Mouse (Mus musculus) forebrain, embryonic 15.5 days (tissue): ENCODE data around the gene Vopp1. TPM values are rescaled to one million over a fixed set of nuclear protein-coding genes. Genes with fewer than 3 reads are reported as not detected.
"Not testable (repeated sequence)": the region's sequence is repeated elsewhere in the genome, so short reads cannot be mapped to it uniquely, and the experiment has no call there.

ENCODE experiments used
- ATAC-seq: fragments of 200-750 bp; cut with Nextera tagmentation; replicated peaks from 2 replicates; pipeline ENCODE4 v1.8.0; 2017; ENCODE audit warnings: mild to moderate bottlenecking, moderate TSS enrichment, moderate library complexity
- H3K27ac ChIP-seq: fragments of 300-500 bp; sonication (generic); replicated peaks from 2 replicates; pipeline ENCODE4 v1.5.1; 2015; ENCODE audit warnings: mild to moderate bottlenecking, inconsistent platforms
- H3K27me3 ChIP-seq: fragments of 300-500 bp; sonication (generic); 2 replicates; pipeline ENCODE4 v1.6.1; 2015; ENCODE audit warnings: inconsistent platforms
- H3K36me3 ChIP-seq: fragments of 300-500 bp; sonication (generic); 2 replicates; pipeline ENCODE4 v1.6.1; 2015; ENCODE audit warnings: mild to moderate bottlenecking, inconsistent platforms
- H3K4me1 ChIP-seq: fragments of 300-500 bp; sonication (generic); 2 replicates; pipeline ENCODE4 v1.6.1; 2015; ENCODE audit warnings: inconsistent platforms
- H3K4me2 ChIP-seq: fragments of 300-500 bp; sonication (generic); replicated peaks from 2 replicates; pipeline ENCODE4 v1.6.1; 2015; ENCODE audit warnings: mild to moderate bottlenecking, inconsistent platforms
- H3K4me3 ChIP-seq: fragments of 300-500 bp; sonication (generic); 2 replicates; pipeline ENCODE4 v1.5.1; 2015; ENCODE audit warnings: mild to moderate bottlenecking, inconsistent platforms
- H3K9ac ChIP-seq: fragments of 300-500 bp; sonication (generic); replicated peaks from 2 replicates; pipeline ENCODE4 v1.6.1; 2015; ENCODE audit warnings: mild to moderate bottlenecking, inconsistent platforms
- H3K9me3 ChIP-seq: fragments of 300-500 bp; sonication (generic); 2 replicates; pipeline ENCODE4 v1.6.1; 2016; ENCODE audit warnings: inconsistent platforms
- WGBS: fragments of 180-500 bp; shearing (Covaris S2); methylation state at CpG from one replicate; pipeline ENCODE4 v1.1.7; 2015; ENCODE audit warnings: mixed read lengths; 5-methylcytosine and 5-hydroxymethylcytosine counted together
- polyA plus RNA-seq: library from polyadenylated mRNA; unstranded; fragments of >200 nt; fragmentation: Nextera tagmentation; extraction: Ambion mirVana; gene quantifications from 2 replicates; pipeline ENCODE4 v1.2.1, GENCODE M21; 2015

Gene Vopp1
- polyA plus RNA-seq, 1 experiment from 2014 or later, result 182 TPM

DNA sequence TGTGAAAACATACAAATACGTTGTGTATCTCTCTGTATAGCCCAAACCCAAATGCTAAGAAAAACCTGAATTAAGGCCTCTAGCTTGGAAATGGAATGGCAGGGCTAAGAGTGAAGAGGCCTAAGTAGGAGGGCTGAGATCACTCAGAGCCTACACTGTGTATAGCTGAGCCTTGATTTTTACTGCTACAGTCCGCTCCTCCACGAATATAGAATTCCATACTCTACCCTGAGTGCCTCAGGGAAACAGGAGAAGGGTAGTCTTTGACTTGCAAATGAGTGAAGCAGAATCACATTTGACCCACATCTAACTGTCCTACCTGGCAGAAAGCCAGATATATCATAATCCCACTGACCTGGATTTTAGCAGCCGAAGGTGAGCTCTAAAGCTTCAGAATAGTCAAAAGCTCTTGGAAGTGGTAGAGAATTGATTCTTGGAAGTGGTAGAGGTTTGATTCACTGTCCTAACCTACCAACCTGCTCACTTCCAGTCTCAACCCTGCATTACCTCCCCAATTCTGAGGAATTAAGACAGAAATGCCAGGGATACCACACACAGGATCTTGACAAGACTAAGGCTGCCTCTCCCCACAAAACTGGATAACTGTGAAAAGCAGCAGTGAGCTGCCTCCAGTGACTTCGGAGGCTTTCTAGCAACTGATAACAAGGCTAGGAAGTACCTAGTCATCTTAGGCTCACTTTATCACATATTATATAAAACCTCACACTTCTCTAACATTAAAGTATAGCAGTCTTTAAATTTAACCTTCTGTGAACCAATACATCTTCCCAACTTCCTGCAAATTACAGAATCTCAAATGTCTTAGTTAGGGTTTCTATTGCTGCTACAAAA lies 19.5 kb downstream of the Vopp1 start:
- Histone ChIP-seq H3K4me3 (no peak overlapping the region), H3K27ac (no peak overlapping the region), H3K36me3 (peaks cover 4% of the 10 kb centered on the region; the same call in 1 of the 2 replicates), H3K4me2 (no peak overlapping the region), H3K9me3 (no peaks in the 10 kb centered on the region), H3K9ac (no peak overlapping the region), H3K4me1 (no peaks in the 10 kb centered on the region), H3K27me3 (no peaks in the 10 kb centered on the region)
- no peak for ATAC-seq
- 91% methylated on average over 5 of the region's 5 CpGs for WGBS

DNA sequence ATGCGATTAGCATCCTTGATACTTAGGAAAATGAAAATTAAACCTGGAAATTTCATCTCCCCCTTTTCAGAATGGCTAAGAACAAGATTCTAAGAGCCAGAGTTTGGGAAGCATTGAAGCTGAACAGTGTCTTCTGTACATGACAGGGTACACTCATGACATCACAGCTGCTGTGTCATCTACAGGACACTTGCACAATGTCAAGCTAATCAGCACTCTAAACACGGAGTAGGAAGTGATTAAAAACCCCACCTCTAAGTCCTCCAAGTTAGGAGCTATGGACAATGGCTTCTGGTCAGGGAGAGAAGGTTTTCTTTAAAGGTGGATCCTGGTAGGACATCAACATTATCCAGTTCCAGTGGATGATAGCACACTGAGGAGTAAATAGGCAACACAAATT lies 21.8 kb downstream of the Vopp1 start:
- 85% methylated on average over 2 of the region's 2 CpGs for WGBS
- H3K9ac ChIP-seq, result no peak overlapping the region
- no peak for ATAC-seq

GRCm38 (mm10) chr6:57798986-57799385 lies 26.0 kb downstream of the Vopp1 start:
- H3K4me3 ChIP-seq, result no peak overlapping the region
- no peaks in the 10 kb centered on the region for H3K27me3 ChIP-seq
- 91% methylated on average over 1 of the region's 1 CpGs for WGBS
- no peaks in the 10 kb centered on the region for H3K36me3 ChIP-seq
- H3K4me1 ChIP-seq, result no peaks in the 10 kb centered on the region
- no peaks in the 10 kb centered on the region for H3K9me3 ChIP-seq
- no peak overlapping the region for H3K9ac ChIP-seq
- H3K4me2 ChIP-seq, result no peak overlapping the region
- H3K27ac ChIP-seq, result no peak overlapping the region
- ATAC-seq, result no peak

More for the DNA sequence above, 21.8 kb downstream of the Vopp1 start:
- Histone ChIP-seq H3K4me2 (no peak overlapping the region), H3K27me3 (no peaks in the 10 kb centered on the region), H3K36me3 (no peaks in the 10 kb centered on the region), H3K4me1 (no peaks in the 10 kb centered on the region), H3K4me3 (no peak overlapping the region), H3K9me3 (no peaks in the 10 kb centered on the region), H3K27ac (no peak overlapping the region)

GRCm38 (mm10) chr6:57796853-57797423 lies 28.0 kb downstream of the Vopp1 start:
- Histone ChIP-seq H3K4me3 (no peak overlapping the region), H3K36me3 (no peaks in the 10 kb centered on the region), H3K4me1 (no peaks in the 10 kb centered on the region), H3K27me3 (no peaks in the 10 kb centered on the region), H3K4me2 (no peak overlapping the region), H3K9ac (no peak overlapping the region), H3K9me3 (no peaks in the 10 kb centered on the region), H3K27ac (no peak overlapping the region)
- ATAC-seq, result no peak
- WGBS, result 93% methylated on average over 3 of the region's 3 CpGs

GRCm38 (mm10) chr6:57795835-57796234 lies 29.1 kb downstream of the Vopp1 start:
- no peak overlapping the region for H3K9ac ChIP-seq
- H3K4me1 ChIP-seq, result no peaks in the 10 kb centered on the region
- H3K27me3 ChIP-seq, result no peaks in the 10 kb centered on the region
- no peak overlapping the region for H3K4me3 ChIP-seq
- no peak overlapping the region for H3K4me2 ChIP-seq
- 71% methylated on average over 3 of the region's 3 CpGs for WGBS
- H3K36me3 ChIP-seq, result no peaks in the 10 kb centered on the region
- H3K27ac ChIP-seq, result no peak overlapping the region
- no peak; the same call in 1 of the 2 replicates for ATAC-seq
- H3K9me3 ChIP-seq, result no peaks in the 10 kb centered on the region

- 82% methylated on average over 9 of the region's 9 CpGs for WGBS
- not testable (repeated sequence) for H3K27me3 ChIP-seq, H3K4me2 ChIP-seq
Measured at GRCm38 (mm10) chr6:57792821-57793220, 32.1 kb downstream of the Vopp1 start.

DNA sequence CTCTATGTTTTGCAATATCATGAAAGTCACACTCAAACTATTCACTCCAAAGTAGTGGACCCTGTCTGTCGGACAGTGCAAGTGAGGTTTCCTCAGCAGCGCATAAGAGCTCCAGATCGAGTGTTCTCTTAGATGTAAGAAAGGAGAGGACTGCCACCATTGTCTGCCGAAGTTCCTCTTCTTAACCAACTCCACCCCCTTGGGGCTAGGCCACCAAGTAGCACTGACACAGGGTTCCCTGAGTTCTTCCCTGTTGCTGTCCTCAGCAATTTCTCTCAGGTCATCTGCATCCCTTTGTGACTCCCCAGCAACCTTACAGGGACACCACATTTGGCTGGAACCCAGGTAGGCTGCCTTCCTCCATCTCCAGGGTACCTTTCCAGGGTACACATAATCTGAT lies 34.4 kb downstream of the Vopp1 start:
- no peak overlapping the region for H3K27ac ChIP-seq
- H3K9ac ChIP-seq, result no peak overlapping the region
- WGBS, result 83% methylated on average over 4 of the region's 4 CpGs
- no peaks in the 10 kb centered on the region for H3K4me1 ChIP-seq
- no peak overlapping the region for H3K4me3 ChIP-seq
- no peak overlapping the region for H3K4me2 ChIP-seq
- H3K36me3 ChIP-seq, result peaks cover 14% of the 10 kb centered on the region; the same call in 1 of the 2 replicates
- no peaks in the 10 kb centered on the region for H3K9me3 ChIP-seq
- no peaks in the 10 kb centered on the region for H3K27me3 ChIP-seq
- 0 out of 2 replicates have a peak, but pooled peaks have one; percentile 16 for ATAC-seq

More at GRCm38 (mm10) chr6:57792821-57793220, 32.1 kb downstream of the Vopp1 start:
- not testable (repeated sequence) for H3K9ac ChIP-seq, H3K36me3 ChIP-seq, H3K9me3 ChIP-seq, H3K4me3 ChIP-seq, ATAC-seq, H3K4me1 ChIP-seq, H3K27ac ChIP-seq

DNA sequence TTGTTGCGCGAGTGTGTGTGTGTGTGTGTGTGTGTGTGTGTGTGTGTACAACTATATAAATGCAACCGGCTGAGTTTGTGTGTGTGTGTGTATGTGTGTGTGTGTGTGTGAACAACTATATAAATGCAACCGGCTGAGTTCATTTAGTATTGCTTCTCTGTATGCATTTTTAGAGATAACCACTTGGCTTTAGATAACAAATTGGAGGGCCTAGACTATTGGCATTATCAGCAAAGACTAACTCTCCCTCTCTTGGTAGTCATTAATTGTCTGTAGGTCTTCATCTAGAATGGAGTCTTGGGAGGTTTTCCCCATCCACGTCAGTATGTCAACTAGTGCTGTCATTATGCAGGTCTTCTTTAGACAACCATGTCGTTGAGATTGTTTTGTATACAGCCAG lies 37.6 kb downstream of the Vopp1 start:
- H3K4me2 ChIP-seq, result no peak overlapping the region
- 96% methylated on average over 6 of the region's 6 CpGs for WGBS
- H3K27me3 ChIP-seq, result no peaks in the 10 kb centered on the region
- H3K9me3 ChIP-seq, result no peaks in the 10 kb centered on the region
- H3K36me3 ChIP-seq, result peaks cover 14% of the 10 kb centered on the region; the same call in 1 of the 2 replicates
- no peak overlapping the region for H3K9ac ChIP-seq
- ATAC-seq, result no peak
- no peak overlapping the region for H3K27ac ChIP-seq
- H3K4me1 ChIP-seq, result no peaks in the 10 kb centered on the region
- H3K4me3 ChIP-seq, result no peak overlapping the region

GRCm38 (mm10) chr6:57784251-57784650 lies 40.7 kb downstream of the Vopp1 start:
- WGBS, result 95% methylated on average over 1 of the region's 1 CpGs
- no peak overlapping the region for H3K27ac ChIP-seq
- no peaks in the 10 kb centered on the region for H3K27me3 ChIP-seq
- no peaks in the 10 kb centered on the region for H3K9me3 ChIP-seq
- no peaks in the 10 kb centered on the region; the same call in 1 of the 2 replicates for H3K4me1 ChIP-seq
- peaks cover 10% of the 10 kb centered on the region; the same call in 1 of the 2 replicates for H3K36me3 ChIP-seq
- no peak overlapping the region for H3K9ac ChIP-seq
- no peak overlapping the region for H3K4me2 ChIP-seq
- no peak for ATAC-seq
- H3K4me3 ChIP-seq, result no peak overlapping the region

DNA sequence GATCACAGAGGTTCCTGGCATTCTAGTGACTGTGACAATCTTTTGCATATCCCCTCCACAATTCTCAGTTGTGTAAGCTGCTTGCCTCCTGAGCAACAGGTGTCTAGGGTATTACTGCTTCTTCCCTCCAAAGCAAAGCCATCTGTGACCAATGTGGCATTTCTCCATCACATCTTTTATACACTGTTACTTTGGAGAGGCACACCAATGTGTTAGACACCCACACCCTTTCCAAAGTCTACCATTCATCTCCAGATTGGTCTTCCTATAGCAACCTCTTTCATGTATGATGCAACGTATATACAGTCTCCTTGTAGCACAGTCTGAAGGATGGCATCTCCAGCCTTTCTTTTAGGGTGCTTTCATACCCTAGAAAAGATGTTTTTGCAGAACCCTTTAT lies 42.3 kb downstream of the Vopp1 start:
- WGBS, result 92% methylated on average over 1 of the region's 1 CpGs
- peaks cover 3% of the 10 kb centered on the region; the same call in 1 of the 2 replicates for H3K36me3 ChIP-seq
- H3K4me1 ChIP-seq, result no peaks in the 10 kb centered on the region; the same call in 1 of the 2 replicates
- H3K9ac ChIP-seq, result no peak overlapping the region
- H3K4me3 ChIP-seq, result no peak overlapping the region
- no peak overlapping the region for H3K4me2 ChIP-seq
- no peak overlapping the region for H3K27ac ChIP-seq
- H3K27me3 ChIP-seq, result no peaks in the 10 kb centered on the region
- no peaks in the 10 kb centered on the region for H3K9me3 ChIP-seq
- no peak for ATAC-seq

GRCm38 (mm10) chr6:57780359-57780758 lies 44.6 kb downstream of the Vopp1 start:
- H3K27ac ChIP-seq, result no peak overlapping the region
- no peak overlapping the region for H3K4me3 ChIP-seq
- 0 out of 2 replicates have a peak, but pooled peaks cover 6% of the 10 kb centered on the region for H3K36me3 ChIP-seq
- 93% methylated on average over 3 of the region's 3 CpGs for WGBS
- no peak overlapping the region for H3K9ac ChIP-seq
- no peaks in the 10 kb centered on the region; the same call in 1 of the 2 replicates for H3K4me1 ChIP-seq
- no peaks in the 10 kb centered on the region for H3K27me3 ChIP-seq
- no peaks in the 10 kb centered on the region for H3K9me3 ChIP-seq
- ATAC-seq, result no peak
- no peak overlapping the region for H3K4me2 ChIP-seq

DNA sequence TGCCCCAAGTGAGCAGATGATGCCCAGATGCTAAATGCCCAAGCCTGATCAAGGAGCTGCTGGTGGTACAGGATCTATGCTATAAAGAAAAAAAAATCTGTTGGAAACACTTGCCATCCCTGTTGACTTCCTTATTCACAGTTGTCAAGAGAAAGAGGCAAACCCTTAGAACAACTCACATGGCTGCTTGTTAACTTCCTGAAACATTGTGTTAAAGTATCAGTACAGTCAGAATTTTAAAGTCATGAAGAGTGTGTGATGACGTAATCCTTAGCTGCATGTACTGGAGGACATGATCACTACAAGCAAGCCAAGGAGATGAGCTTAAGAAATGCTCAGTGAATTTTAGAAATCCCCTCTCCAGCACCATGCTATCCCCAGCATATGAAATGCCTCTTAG lies 51.2 kb downstream of the Vopp1 start:
- Histone ChIP-seq H3K27me3 (no peaks in the 10 kb centered on the region), H3K27ac (no peak overlapping the region), H3K4me3 (no peak overlapping the region), H3K9ac (no peak overlapping the region), H3K4me1 (no peaks in the 10 kb centered on the region), H3K9me3 (no peaks in the 10 kb centered on the region), H3K36me3 (peaks cover 21% of the 10 kb centered on the region), H3K4me2 (no peak overlapping the region)
- ATAC-seq, result no peak
- WGBS, result 100% methylated on average over 1 of the region's 1 CpGs
